Mouse (Mus musculus) cerebellum, postnatal 14 days (tissue): ENCODE data around the gene Myom1.
"Not testable (repeated sequence)": the region's sequence is repeated elsewhere in the genome, so short reads cannot be mapped to it uniquely, and the experiment has no call there.

ENCODE experiments used
- DNase-seq, 2 experiments: peaks; one replicate each; pipeline ENCODE4 v3.0.0; 2021; ENCODE audit warnings: mixed read lengths in 2 of 2

The Myom1 gene

DNA sequence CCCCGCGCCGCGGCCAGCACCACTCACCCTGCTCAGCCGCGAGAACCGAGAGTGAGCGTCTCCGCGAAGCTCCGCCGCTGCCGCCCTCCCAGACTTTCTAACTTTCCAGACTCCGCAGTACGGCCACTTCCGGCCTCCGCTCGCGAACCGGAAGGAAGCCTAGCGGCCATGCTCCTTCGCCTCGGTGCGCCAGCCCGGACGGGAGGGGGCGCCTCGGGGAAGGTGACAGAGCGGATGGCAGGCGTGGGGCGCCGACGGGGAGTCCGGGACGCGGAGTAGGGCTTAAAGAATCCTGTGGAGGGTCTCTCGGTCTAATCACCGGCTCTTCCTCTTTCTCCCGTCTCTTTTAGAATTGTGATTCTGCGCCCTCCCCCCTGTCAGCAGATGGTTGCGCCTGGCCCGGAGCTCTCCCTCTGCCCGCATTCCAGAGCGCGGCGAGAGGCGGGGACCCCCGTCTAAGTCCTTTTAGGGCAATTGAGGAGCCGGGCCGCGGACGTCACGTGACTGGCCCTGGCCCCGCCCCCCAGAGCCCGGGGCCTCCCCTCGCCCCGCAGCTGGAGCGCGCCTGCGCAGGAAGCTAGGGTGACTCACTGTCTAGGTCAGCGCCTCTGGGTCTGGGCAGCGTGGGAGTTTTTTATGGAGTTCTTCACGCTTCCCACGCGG is at the start of gene Myom1:
Gene Myom1 (plus strand): TSS at position 553 of the 663 bp plus-strand sequence.
- DNase-seq: peak; percentile 97

DNA sequence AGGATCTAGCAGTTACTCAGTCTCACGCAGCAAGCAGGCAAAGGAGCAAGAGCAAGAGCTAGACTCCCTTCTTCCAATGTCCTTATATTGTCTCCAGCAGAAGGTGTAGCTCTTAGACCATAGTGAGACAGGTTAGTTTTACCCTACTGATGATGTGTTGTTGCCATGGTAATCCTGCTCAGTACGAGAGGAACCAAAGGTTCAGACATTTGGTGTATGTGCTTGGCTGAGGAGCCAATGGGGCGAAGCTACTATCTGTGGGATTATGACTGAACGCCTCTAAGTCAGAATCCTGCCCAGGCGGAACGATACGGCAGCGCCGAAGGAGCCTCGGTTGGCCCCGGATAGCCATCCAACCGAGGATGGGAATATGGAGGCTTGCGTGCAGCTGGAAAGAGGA is 38.9 kb upstream of the Myom1 start:
- DNase-seq: peak; percentile 74 to 84

DNA sequence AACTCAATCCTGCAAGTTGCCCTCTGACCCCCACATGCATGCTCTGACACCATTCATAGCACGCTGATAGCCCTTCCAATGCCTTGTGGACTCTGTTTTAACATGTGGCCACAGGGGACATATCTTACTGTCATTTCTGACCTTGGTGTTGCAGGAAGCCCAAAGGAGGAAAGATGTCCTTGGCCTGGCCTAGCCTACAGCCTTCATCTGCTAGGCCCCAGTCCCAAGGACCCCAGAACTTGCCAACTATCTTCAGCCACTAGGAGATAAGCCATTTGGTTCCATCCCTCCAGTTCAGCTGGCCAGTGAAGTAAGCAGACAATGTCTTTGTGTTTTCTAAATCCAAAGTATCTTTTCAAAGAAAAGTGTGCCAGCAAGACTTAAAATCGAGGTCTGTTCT is 37.2 kb upstream of the Myom1 start:
- DNase-seq: no peak

DNA sequence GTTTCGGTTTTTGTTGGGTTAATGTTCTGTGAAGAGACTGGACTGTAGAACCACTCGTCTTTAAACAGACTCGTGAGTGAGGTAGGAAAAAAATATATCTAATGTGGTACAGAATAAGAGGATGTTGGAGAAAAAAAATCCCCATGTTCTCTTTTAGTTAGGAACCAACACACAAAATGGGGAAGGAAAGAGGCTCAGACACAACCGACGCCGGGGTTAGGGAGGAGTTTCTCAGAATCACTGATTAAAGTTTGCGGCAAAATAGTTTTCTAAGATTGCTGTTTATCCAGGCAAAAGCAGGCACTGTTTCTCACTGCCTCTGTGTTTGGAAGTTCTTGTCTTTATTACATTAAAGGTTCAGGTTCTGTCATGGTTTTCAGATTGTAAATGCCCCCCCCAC is 36.3 kb upstream of the Myom1 start:
- DNase-seq: no peak

DNA sequence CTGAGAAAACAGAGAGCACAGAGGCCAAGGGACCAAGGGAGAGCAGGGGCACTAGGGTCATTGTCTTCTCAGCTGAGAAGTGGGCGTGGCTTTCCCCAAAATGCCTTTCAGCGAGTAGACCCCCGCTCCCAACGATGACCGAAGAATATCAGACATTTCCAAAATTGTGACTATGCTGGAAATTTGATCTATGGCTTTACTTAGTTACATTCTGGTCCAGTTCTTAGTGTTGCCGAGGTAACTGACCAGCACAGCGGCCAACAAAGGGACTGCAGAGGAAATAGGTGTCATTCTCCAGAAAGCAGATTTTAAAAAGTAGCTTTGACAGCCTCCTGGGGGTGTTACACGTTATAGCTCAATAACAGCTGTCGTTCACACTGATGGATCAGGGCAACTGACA is 35.2 kb upstream of the Myom1 start:
- DNase-seq: no peak

DNA sequence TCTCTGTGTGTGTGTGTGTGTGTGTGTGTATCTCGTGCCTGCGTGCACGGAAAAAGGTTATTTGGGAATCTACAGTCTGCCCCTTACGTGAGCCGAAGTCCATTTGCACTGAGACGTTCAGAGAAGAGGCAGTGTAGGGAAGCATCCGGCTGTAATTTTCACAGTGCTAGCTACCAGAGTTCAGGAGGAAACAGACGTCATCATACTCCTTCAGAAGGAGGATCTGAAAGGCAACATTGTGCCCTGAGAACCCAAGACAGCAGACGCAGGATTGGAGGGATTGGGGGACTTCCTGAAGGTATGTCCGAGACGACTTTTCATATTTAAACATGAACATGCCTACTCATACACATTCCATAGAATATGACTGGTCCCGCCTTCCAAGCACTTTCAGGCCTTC is 34.8 kb upstream of the Myom1 start:
- DNase-seq: no peak

DNA sequence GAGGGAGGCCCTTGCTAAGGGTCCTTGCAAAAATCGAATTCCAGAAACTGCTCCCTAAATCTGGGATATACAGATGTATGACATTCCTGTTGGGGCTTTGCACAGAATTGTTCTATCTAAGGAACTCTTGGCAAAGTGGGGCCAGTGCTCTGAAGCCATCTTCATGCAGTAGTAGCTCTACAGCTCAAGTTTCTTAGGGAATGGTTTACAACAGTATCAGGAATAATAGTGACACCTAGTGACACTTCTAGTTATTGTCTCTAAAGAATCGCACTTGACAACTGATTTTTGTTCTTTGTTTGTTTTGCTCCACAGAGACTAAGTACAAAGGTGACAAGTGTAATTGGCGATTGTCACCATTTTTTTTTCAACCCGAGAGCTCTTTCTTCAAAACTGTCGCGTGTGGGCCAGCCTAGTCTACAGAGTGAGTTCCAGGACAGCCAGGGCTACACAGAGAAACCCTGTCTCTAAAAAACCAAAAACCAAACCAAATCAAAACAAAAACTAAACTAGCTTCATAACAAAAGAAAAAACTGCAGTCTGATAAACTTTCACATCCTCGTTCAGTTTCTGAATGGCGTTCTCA is 33.7 kb upstream of the Myom1 start:
- DNase-seq: no peak

DNA sequence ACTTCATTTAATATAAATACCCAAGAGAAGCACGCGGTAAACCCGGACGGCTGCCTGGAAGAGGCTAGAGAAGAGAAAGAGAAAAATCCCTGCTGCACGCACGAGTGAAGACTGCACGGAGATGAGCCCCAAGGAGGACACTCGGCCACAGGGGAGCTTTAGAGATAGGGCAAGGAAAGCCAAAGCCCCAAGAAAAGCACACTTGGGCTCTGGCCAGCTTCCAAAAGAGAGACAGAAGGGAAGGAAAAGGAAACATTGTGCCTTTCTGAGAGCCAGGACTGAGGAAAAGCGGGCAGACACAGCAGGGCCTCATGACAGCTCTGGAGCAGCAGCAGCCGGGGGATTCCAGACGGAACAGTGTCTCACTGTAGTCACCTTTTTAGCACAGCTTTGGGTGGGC is 31.2 kb upstream of the Myom1 start:
- DNase-seq: no peak

DNA sequence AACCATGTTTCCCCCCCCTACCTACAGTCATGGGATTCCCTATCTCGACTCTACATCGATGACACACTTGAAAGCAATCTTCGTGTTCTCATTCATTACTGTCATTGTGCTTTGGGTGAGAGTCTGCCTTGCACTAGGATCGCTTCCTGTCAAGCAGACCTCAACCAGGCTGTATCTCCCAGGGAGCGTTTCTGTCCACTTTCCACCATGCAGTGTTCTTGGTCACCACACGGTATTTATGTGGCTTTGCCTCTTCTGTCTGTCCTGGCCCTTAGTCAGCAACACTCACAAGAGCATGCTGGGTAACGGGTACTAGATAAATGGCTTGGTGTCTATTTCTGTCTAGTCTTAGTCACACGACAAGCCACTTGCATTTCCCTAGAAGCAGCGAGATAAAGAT is 29.0 kb upstream of the Myom1 start:
- no peak for DNase-seq

DNA sequence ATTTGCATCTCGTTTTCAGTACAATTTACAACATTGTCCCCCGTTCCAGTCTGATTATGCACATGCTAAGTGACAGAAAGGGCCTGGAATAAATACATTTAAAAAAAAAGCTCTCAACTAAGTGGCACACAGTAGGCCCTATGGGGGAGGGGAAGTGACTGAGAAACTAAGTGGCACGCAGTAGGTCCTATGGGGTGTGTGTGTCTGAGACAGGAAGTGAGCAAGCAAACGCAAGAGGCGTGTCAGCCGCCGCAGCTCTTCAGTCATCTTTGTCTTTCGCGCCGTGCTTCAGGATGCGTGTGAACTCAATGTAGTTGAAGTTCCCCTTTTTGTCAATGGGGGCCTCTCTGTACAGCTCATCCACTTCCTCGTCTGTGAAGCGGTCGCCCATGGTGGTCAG is 28.4 kb upstream of the Myom1 start:
- DNase-seq: not testable (repeated sequence)

DNA sequence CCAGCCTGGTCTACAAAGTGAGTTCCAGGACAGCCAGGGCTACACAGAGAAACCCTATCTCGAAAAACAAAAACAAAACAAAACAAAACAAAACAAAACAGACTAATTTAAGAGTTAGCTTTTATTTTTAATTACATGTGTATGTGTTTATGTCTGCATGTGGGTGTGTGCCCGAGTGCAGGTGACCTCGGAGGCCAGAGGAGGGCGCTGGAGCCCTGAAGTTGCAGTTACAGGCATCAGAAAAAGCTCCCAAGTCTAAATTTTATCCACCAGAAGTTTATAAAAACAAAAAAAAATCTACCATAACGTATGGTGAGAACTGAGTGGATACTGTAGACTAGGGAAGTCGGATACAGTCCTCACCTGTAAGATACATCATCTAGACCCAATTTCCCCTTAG is 24.6 kb upstream of the Myom1 start:
- no peak for DNase-seq

DNA sequence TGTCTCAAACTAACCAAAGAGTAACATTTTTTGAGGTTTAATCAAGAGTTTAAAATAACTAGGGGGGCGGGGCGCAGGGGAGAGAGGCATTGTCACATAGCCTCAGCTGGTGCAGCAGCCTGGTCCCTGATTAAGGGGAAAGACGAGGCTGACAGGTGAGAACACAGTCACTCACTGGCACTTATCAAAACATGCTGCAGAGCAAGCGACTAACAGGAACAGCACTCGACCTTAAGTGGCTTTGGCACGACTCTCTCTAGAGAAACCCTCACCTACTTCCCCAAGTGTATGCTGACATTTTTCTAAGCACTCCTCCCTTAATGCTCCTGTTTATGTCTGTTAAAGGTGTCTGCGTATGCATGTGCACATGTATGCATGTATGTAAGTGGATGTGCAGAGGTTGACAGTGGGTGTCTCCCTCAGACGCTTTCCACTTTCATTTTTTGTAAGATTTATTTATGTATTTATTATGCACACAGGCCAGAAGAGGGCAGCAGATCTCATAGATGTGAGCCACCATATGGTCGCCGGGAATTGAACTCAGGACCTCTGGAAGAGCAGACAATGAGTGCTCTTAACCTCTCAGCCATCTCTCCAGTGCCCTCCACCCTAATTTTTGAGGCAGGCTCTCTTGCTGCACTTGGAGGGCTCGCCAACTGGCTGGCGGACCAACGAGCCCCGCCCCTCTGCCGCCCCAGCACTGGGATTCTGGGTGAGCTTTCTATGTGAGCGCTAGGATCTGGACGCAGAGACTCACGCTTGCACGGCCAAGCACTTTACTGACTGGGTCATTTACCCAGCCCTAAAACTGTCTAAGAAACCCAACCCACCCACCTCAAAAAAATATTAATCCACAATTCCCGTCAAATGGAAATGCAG is 22.8 kb upstream of the Myom1 start:
- no peak for DNase-seq

DNA sequence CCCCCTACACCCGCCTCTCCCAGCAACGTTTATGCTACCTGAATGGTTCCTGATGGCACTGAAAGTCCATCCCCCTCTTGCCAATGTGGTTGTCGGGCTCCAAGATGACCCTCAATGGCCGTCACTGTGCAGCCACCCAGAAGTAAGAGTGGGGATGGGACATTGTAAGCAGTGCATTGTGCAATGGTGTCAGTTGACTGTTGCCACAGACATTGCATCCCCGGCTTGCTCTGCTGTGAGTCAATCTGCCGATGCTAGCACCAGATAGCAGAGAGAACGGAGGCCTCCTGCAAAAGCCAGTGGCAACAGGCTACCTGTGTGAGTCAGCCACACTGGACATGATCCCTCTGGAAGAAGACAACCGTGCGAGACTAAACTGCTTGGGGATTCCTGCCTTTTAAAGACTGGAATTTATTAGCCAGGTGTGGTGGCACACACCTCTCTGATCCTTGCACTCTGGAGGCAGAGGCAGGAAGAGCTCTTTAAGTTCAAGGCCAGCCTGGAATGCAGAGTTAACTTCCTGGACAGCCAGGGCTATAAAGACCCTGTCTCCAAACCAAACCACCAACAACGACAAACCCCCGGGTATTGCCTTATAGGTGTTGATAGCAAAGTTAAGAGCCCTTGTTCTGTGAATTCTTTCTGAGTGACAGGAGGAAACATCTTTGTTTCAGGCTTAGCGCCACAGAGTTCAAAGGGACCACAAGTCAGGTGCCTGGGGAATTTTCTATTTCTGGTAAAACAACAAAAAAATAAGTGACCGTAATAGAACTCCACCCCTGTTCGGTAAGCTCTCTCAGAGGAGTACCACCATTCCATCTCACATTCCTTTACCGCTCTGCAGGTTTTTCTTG is 16.7 kb upstream of the Myom1 start:
- DNase-seq: no peak

DNA sequence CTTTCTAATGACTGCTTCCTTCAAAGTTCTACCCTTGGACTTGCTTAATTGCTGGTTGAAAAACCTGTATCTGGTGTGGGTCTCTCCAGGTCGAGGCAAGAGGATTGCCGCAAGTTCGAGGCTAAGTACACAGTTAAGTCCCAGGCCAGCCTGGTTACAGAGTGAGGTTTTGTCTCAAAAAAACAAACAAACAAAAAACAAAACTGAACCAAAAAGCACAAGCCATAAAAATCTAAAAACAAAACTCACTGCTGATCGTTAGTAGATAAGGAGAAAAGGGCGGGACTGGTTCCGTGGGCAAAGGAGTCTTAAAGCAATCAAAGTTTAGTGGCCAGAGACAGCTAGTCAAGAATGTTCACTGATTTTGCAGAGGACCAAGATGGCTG is 16.1 kb upstream of the Myom1 start:
- DNase-seq: no peak

DNA sequence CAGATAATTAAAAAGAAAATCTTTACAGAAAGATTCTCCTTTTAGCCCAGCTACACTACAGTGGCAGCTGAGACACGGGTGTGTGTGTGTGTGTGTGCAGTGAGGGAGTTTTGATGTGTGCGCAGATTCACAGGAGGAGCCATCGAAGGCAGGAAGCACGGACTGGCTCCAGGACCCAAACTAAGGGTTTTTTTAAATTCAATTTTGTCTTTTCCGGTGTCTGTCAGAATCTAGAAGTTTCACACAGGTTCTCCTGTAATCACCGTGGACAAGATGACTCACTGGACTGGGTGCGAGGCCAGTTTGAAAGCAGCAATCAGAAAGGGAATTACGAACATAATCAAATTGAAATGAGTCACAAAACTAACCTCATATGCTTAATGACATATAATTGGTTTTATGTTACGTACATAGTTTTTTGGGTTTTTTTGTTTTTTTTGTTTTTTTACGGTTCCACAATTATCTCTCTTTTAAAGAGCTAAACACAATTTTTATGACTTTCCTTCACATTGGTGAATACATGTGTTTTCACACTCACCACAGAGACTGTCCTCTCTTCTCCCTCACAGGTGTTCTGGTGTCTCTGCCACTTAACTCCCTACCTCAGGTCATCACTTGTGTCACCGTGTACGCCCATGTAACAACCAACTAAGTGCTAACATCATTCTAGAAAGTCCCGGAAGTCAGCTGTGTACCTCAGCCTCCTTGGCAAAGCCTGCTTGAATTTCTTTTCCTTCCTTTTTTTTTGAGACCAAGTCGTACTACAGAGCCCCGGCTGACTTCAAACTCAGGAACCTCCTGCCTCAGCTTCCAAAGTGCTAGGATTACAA is 15.4 kb upstream of the Myom1 start:
- no peak for DNase-seq

DNA sequence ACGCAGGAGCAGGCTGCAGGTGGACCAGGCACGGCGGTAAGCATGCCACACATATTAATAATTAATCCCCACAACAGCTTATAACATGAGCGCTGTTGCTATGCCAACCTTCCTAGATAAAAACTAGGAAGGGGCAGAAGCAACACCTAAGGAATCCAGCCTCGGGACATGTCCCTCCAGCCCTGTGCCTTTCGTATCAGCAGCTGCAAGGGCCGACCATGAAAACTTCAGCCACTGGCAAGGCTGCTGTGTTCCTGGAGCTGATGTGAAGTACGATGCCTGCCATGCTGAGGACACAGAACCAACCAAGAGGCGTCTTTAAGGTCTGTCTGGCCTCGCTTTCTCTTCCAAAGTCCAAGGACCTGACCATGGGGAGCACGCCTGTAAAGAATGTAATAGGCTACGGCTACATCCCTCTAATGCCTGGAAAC is 14.1 kb upstream of the Myom1 start:
- DNase-seq: no peak

DNA sequence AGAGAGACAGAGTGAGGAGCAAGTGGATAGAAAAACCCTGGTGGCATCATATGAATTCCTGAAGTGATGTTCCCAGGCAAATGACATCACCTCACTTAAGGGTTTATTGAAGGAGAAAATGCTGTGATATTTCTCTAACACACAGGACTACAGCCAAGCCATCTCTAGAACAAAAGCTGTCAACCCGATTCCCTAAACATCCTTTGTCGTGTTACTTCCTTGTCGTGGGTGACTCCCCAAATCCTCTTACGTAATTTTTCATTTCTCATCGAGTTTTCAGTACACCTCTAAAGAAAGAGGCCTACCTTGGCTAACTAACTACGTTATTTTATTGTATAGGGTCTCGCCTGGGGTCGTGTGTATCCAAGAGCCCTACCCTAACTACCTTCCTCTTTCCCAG is 13.0 kb upstream of the Myom1 start:
- no peak for DNase-seq

DNA sequence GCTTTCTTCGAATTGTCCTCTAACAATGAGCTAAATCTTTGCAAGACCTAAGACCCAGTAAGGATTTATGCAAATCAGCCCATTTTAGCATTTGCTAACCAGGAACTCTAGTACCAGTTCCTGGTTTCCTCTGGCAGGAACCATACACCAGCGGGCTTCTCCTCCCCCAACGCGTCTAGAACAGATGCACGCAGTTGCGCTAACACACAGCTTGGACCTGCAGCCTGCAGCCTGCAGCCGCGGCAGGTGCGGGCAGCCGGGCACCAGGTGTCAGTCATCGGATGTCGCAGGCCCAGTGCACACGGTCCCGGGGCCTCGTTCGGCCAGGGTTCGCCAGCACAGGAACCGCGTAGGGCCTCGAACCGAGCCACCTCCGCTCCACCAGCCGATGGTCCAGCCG is 12.4 kb upstream of the Myom1 start:
- DNase-seq: no peak

DNA sequence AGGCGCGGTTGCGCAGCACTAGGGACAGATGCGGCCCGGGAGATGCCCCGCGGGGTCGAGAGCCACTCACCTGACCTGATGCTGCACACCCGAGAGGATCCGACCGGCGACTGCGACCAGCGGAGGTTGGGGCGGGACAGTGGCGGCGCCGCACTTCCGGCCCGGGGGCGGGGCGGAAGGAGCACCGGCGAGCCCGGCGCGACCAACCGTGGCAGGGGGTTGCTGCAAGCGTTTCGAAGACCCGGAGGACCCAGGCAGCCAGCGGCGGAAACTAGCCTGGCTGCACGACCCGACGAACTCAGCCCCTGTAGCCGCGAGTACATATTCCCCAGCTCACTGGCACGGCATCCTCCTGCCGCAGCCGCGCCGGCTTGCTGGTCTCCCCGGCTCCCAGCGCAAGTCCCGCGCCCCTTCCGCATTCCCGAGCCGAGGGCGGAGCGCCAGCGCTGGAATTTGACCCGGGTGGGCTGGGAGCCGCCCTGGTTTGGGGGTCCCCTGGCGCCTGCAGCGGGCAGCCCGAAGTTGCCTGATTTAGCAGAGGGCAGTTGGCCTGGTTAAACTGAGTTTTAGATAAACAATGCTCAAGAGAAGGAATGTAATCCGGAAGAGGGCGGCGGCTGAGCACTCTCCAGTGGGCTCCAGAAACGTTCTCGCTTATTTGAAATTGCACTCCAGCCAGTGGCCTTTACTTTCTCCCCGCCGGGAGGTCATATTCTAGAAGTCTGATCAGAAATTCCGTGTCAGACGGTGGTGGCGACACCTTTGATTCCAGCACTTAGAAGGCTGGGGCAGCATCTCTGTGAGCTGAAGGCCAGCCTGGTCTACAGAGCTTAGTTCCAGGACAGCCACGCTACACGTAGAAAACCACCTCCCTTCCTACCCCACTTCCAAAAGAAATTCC is 11.8 kb upstream of the Myom1 start:
- peak; percentile 88 to 92 for DNase-seq

DNA sequence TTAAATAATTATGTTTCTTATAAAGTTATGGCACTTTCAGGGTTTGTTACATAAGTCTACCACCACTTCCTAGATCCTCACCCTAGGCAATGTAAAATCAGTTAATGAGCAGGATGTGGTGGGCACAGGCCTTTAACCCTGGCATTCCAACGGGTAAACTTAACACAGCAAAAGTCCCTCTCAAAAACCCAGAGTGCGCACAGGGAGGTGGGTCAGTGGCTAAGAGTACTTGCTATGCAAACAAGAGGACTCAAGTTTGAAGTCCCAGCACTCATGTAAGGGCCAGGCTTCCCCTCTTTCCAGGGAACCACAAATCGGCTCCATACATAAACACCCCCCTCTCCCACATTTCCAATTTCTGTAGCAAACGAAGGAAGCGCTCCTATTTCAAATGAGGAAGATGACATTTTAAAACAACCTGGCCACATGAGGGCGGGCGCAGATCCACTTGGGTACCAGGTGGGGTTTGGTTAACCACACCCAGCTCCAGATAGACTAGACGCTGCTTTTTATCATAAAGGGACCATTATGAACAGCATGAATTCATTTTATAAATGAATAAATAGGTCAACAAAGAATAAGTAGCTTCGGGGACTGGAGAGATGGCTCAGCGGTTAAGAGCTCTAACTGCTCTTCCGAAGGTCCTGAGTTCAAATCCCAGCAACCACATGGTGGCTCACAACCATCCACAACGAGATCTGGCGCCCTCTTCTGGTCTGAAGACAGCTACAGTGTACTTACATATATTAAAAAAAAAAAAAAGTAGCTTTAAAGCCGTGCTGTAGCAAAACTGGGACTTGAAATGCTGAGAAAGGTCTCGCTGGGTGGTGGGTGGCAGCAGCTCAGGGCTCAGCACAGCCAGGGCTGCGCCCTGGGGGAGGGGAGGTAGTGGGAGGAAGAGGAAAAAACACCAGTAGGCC is 10.5 kb upstream of the Myom1 start:
- DNase-seq: peak; percentile 34 to 49
